In the genomic region with DNA sequence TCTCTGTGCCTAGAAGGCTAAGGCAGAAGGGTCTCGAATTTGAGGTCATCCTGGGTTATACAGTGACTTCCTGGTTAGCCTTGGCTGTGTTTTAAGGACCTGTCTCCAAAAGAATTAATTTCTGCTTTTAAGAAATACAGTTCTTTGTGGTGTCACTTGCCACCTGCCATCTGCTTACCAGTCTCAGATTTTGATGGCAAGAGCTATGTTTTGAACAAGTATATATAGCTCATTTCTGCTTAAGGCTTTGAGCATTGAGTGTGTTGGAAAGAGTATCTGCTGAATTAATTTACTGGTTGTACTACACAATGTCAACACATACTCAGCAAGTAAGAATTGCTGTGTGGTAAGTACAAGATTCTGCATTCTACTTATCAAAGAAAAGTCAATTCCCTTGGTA, we compare ENCODE assay signal across 29 mouse cellular contexts. TPM values are rescaled to one million over a fixed set of nuclear protein-coding genes. Genes with fewer than 3 reads are reported as not detected.
DNase-seq lines count a peak whose midpoint lies in the region; ATAC-seq lines count a peak whose summit lies in the region.
"Had no signal": no experiment of that assay in that cellular context is flagged by ENCODE, and none has a peak within 500 bp of the region (broad histone marks: within the 10 kb centered on the region; RNA-seq: fewer than 3 reads in every experiment).

No protein-coding gene starts in this region.

- no peaks in the 10 kb centered on the region for H3K4me1 ChIP-seq in forebrain, embryonic 16.5 days (replicated peaks; ENCODE audit: control insufficient read depth, insufficient read depth, low read length)
- no peaks in the 10 kb centered on the region for H3K4me1 ChIP-seq in forebrain, embryonic 14.5 days (ENCODE audit: control insufficient read depth, insufficient read depth, low read length)
- H3K4me1 ChIP-seq: embryonic facial prominence, embryonic 13.5 days; embryonic facial prominence, embryonic 15.5 days; forebrain, embryonic 10.5 days; forebrain, embryonic 13.5 days had no signal

- WGBS in forebrain, embryonic 16.5 days = 63% methylated on average over 1 of the region's 1 CpGs
- 69% methylated on average over 1 of the region's 1 CpGs for WGBS in forebrain, embryonic 14.5 days

- H3K36me3 ChIP-seq in forebrain, embryonic 16.5 days (ENCODE audit: control insufficient read depth, insufficient read depth) = no peaks in the 10 kb centered on the region
- H3K36me3 ChIP-seq in forebrain, embryonic 14.5 days (ENCODE audit: control insufficient read depth, insufficient read depth, low read length) = no peaks in the 10 kb centered on the region
- H3K36me3 ChIP-seq: embryonic facial prominence, embryonic 13.5 days; embryonic facial prominence, embryonic 15.5 days; forebrain, embryonic 10.5 days; G1E had no signal

- H3K4me2 ChIP-seq in forebrain, embryonic 16.5 days (ENCODE audit: low read length) = no peak overlapping the region
- no peak overlapping the region for H3K4me2 ChIP-seq in forebrain, embryonic 14.5 days (ENCODE audit: low read length)
- H3K4me2 ChIP-seq: embryonic facial prominence, embryonic 13.5 days; embryonic facial prominence, embryonic 15.5 days; forebrain, embryonic 13.5 days had no signal

- ATAC-seq in forebrain, embryonic 16.5 days = peak; percentile 40; the same call in 1 of the 2 replicates
- no peak for ATAC-seq in forebrain, embryonic 14.5 days
- ATAC-seq in frontal cortex, adult (ENCODE audit: low TSS enrichment) = peak; percentile 92
- ATAC-seq: activated CD4-positive, CD25-positive, alpha-beta regulatory T cell, adult 4 months; CD4-positive, CD25-positive, alpha-beta regulatory T cell, adult 4 months; forebrain, embryonic 13.5 days; Patski had no signal

- intact Hi-C loops in heart, postnatal 14 days (cut with DNase I) = no loop called here

- H3K4me3 ChIP-seq in forebrain, embryonic 16.5 days (replicated peaks; ENCODE audit: low read length) = no peak overlapping the region
- H3K4me3 ChIP-seq in forebrain, embryonic 14.5 days (ENCODE audit: low read depth, low read length) = no peak overlapping the region
- H3K4me3 ChIP-seq: embryonic facial prominence, embryonic 13.5 days; embryonic facial prominence, embryonic 15.5 days; erythroblast, embryonic 14.5 days; forebrain, embryonic 10.5 days; forebrain, embryonic 13.5 days had no signal

- DNase-seq in forebrain, embryonic 14.5 days (ENCODE audit: low spot score) = no peak
- DNase-seq in frontal cortex, postnatal 14 days (ENCODE audit: low spot score in 2 of 2) = no peak
- peak; percentile 14 for DNase-seq in layer of hippocampus, adult 9-11 months
- no peak for DNase-seq in layer of hippocampus, adult 11-12 months (ENCODE audit: low spot score)
- peak; percentile 47 for DNase-seq in brain, adult 2 months (ENCODE audit: low read depth, low spot score)
- no peak for DNase-seq in heart, postnatal 14 days
- DNase-seq: adrenal gland, adult 8-10 months; adrenal gland, postnatal 14 days; adrenal gland, postnatal 36 days; B cell, adult 2 months; cerebellum, adult 11 months; cerebellum, adult 18-20 months; cerebellum, adult 8-10 months; cerebellum, adult 9-11 months; cerebellum, postnatal 14 days; cerebellum, postnatal 36 days; embryo, embryonic 11 days had no signal

- H3K9ac ChIP-seq in forebrain, embryonic 16.5 days (replicated peaks; ENCODE audit: low read depth, low read length) = no peak overlapping the region
- no peak overlapping the region for H3K9ac ChIP-seq in forebrain, embryonic 14.5 days (ENCODE audit: low read length)
- H3K9ac ChIP-seq: embryonic facial prominence, embryonic 13.5 days; embryonic facial prominence, embryonic 15.5 days; forebrain, embryonic 13.5 days had no signal

- no peaks in the 10 kb centered on the region for H3K27me3 ChIP-seq in forebrain, embryonic 16.5 days (replicated peaks; ENCODE audit: control insufficient read depth, insufficient read depth, low read length)
- H3K27me3 ChIP-seq in forebrain, embryonic 14.5 days (replicated peaks; ENCODE audit: control insufficient read depth, insufficient read depth, low read length) = no peaks in the 10 kb centered on the region
- H3K27me3 ChIP-seq: CH12.LX; embryonic facial prominence, embryonic 13.5 days; embryonic facial prominence, embryonic 15.5 days; forebrain, embryonic 13.5 days had no signal

- H3K27ac ChIP-seq in forebrain, embryonic 16.5 days (ENCODE audit: low read length) = no peak overlapping the region
- H3K27ac ChIP-seq in forebrain, embryonic 14.5 days (ENCODE audit: low read depth, low read length) = no peak overlapping the region
- H3K27ac ChIP-seq: embryonic facial prominence, embryonic 13.5 days; embryonic facial prominence, embryonic 15.5 days; forebrain, embryonic 10.5 days; forebrain, embryonic 13.5 days had no signal

- H3K9me3 ChIP-seq in forebrain, embryonic 16.5 days (ENCODE audit: control insufficient read depth, low read length) = no peaks in the 10 kb centered on the region
- no peaks in the 10 kb centered on the region for H3K9me3 ChIP-seq in forebrain, embryonic 14.5 days (replicated peaks; ENCODE audit: control insufficient read depth, low read length)
- H3K9me3 ChIP-seq: embryonic facial prominence, embryonic 13.5 days; embryonic facial prominence, embryonic 15.5 days; forebrain, embryonic 10.5 days; forebrain, embryonic 13.5 days; G1E had no signal

RNA-seq across cellular contexts. Expression of a gene that starts 59.8 kb away (rescaled TPM):
- 49.5 and 51.0 TPM in 2 replicates for polyA plus RNA-seq in forebrain, embryonic 16.5 days (2015; fragmentation: Nextera tagmentation; extraction: Ambion mirVana)
- polyA plus RNA-seq in forebrain, embryonic 14.5 days (2014; fragmentation: Nextera tagmentation; extraction: Ambion mirVana) = 41.5 and 47.2 TPM in 2 replicates
- total RNA-seq in heart, postnatal 14 days (2021) = 10 to 100 TPM; 26.6 to 30.0 TPM

RNA-seq across cellular contexts. Expression of a gene that starts 59.9 kb away (rescaled TPM):
- 18.4 and 20.5 TPM in 2 replicates for polyA plus RNA-seq in forebrain, embryonic 16.5 days (2015; fragmentation: Nextera tagmentation; extraction: Ambion mirVana)
- 10.2 and 13.1 TPM in 2 replicates for polyA plus RNA-seq in forebrain, embryonic 14.5 days (2014; fragmentation: Nextera tagmentation; extraction: Ambion mirVana)
- total RNA-seq in heart, postnatal 14 days (2021) = 10 to 100 TPM; 12.3 to 12.6 TPM

Comparison
In these comparisons a context has a peak if more than half of its experiments do, and no peak if none do; other contexts are left out.
1. DNase-seq: peak in layer of hippocampus, adult 9-11 months (single experiment) and brain, adult 2 months (single experiment); none in forebrain, embryonic 14.5 days (single experiment), frontal cortex, postnatal 14 days (0 of 2), layer of hippocampus, adult 11-12 months (single experiment) and heart, postnatal 14 days (0 of 2).